Mouse (Mus musculus) forebrain, embryonic 11.5 days (tissue): ENCODE measurements at regions not wholly inside any gene's neighbourhood (a gene's known extent, or its start where the extent isn't known, plus 50 kb on each side); places are given as distances from the start of the nearest gene placed in this dataset.

Experiments used
- ATAC-seq: fragments of 200-750 bp; cut with Nextera tagmentation; replicated peaks from 2 replicates; pipeline ENCODE4 v1.8.0; 2017; ENCODE audit warnings: moderate TSS enrichment; ENCODE audit not compliant: low FRiP score
- DNase-seq: peaks from one replicate; pipeline ENCODE4 v3.0.0-alpha.2; 2017; ENCODE audit warnings: low spot score
- H3K27ac ChIP-seq: fragments of 300-500 bp; sonication (generic); 2 replicates; pipeline ENCODE4 v1.5.1; 2014; ENCODE audit warnings: low read depth, low read length
- H3K27me3 ChIP-seq: fragments of 300-500 bp; sonication (generic); 2 replicates; pipeline ENCODE4 v1.6.1; 2014; ENCODE audit warnings: mild to moderate bottlenecking, low read length, mixed read lengths; ENCODE audit not compliant: control insufficient read depth, insufficient read depth
- H3K36me3 ChIP-seq: fragments of 300-500 bp; sonication (generic); 2 replicates; pipeline ENCODE4 v1.6.1; 2014; ENCODE audit warnings: mild to moderate bottlenecking, low read length, moderate library complexity, mixed read lengths; ENCODE audit not compliant: control insufficient read depth, insufficient read depth
- H3K4me1 ChIP-seq: fragments of 300-500 bp; sonication (generic); replicated peaks from 2 replicates; pipeline ENCODE4 v1.6.1; 2014; ENCODE audit warnings: low read length, mixed read lengths; ENCODE audit not compliant: control insufficient read depth, insufficient read depth
- H3K4me2 ChIP-seq: fragments of 300-500 bp; sonication (generic); 2 replicates; pipeline ENCODE4 v1.6.1; 2014; ENCODE audit warnings: low read depth, mild to moderate bottlenecking, low read length, moderate library complexity, mixed read lengths; ENCODE audit not compliant: severe bottlenecking
- H3K4me3 ChIP-seq: fragments of 300-500 bp; sonication (generic); 2 replicates; pipeline ENCODE4 v1.5.1; 2014; ENCODE audit warnings: low read depth, low read length
- H3K9ac ChIP-seq: fragments of 300-500 bp; sonication (generic); 2 replicates; pipeline ENCODE4 v1.6.1; 2014; ENCODE audit warnings: low read length
- H3K9me3 ChIP-seq: fragments of 300-500 bp; sonication (generic); 2 replicates; pipeline ENCODE4 v1.6.1; 2016; ENCODE audit warnings: low read length, mixed read lengths; ENCODE audit not compliant: control insufficient read depth
- WGBS: fragments of 180-500 bp; shearing (Covaris S2); extraction: QIAGEN DNeasy Blood & Tissue Kit; methylation state at CpG from one replicate; pipeline ENCODE4 v1.1.7; 2014; 5-methylcytosine and 5-hydroxymethylcytosine counted together

DNA sequence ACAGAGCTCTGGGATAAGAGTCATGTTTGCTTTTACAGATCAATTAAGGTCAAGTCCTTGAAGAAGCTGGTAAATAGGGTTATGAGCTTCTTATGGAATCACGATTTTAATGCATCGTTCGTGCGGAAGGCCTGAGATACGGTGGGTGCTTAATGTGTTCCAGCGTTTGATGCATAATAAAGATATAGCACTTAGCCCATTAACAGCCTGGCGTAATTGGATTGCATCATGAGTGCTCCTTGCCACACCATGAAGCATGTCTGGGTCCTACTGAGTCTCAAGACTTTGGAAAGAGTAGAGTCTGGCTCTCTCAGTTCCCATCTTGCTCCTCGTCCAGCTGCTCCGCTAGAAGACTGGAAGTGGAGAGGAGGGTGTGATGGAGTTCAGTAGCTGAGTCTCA lies 72.6 kb downstream of the Zfp36l1 start:
- Histone ChIP-seq H3K4me3 (no peak overlapping the region), H3K4me1 (no peaks in the 10 kb centered on the region), H3K9ac (no peak overlapping the region), H3K36me3 (no peaks in the 10 kb centered on the region), H3K4me2 (no peak overlapping the region), H3K9me3 (no peaks in the 10 kb centered on the region), H3K27ac (no peak overlapping the region), H3K27me3 (no peaks in the 10 kb centered on the region)
- 91% methylated on average over 9 of the region's 9 CpGs for WGBS
- ATAC-seq: no peak
- DNase-seq: no peak

DNA sequence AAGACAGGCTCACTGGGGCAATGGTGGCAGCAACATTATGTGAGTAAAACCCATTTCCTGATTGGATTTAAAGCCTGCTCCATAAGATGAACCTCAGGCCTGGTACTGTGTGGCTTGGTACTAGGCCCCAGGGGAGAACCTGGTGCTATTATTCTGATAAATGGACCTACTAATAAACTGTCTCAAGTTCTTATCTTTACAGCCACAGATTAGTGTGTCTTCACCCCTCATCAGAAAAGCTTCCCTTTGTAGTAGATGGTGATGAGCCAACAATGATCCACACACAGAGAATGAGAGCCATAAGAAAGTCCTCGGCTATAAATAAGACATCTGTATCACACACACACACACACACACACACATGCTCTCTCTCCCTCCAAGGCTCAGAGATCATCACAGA lies 73.7 kb downstream of the Zfp36l1 start:
- Histone ChIP-seq H3K4me3 (no peak overlapping the region), H3K27ac (no peak overlapping the region), H3K36me3 (no peaks in the 10 kb centered on the region), H3K4me1 (no peaks in the 10 kb centered on the region), H3K27me3 (no peaks in the 10 kb centered on the region), H3K9me3 (no peaks in the 10 kb centered on the region), H3K4me2 (no peak overlapping the region), H3K9ac (no peak overlapping the region)
- WGBS: 88% methylated on average over 1 of the region's 1 CpGs
- ATAC-seq: no peak
- DNase-seq: no peak

DNA sequence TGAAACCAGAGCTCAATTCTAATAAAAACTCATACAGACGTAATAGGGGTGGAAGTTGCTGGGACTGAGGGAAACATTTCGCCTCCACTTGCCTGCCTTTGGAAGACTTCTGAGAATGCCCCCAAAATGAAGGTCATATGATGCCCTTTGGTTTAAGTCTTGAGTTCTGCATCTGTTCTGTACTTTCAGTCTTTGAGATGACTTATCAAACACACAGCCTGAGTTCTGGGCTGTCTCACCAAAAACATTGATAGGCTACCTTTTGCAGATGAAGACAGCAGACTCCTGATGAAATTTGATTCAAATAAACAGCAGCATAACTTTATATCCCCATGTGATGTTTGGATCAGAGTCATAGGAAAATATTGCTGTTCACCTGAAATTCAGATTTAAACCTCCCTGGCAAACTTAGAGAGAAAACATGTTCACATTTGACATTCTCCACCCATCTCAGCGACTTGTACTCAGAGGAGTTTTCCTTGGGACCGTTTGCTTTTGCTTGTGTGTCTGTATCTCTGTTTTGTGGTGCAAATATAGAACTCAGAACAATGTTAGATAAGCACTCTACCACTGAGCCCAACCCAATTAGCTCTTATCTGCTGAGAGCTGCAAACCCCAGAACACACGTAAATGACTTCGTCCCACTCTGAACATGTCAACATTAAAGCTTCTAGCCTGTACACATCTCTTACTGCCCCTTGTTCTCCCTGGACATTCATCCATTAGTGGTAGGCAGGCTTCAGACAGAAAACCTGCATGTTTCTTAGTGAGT lies 77.1 kb downstream of the Zfp36l1 start:
- ATAC-seq (no peak), DNase-seq (no peak)
- Histone ChIP-seq H3K36me3 (no peaks in the 10 kb centered on the region), H3K9ac (no peak overlapping the region), H3K4me2 (no peak overlapping the region), H3K27ac (no peak overlapping the region), H3K4me1 (no peaks in the 10 kb centered on the region), H3K9me3 (no peaks in the 10 kb centered on the region), H3K27me3 (no peaks in the 10 kb centered on the region), H3K4me3 (no peak overlapping the region)
- 86% methylated on average over 6 of the region's 6 CpGs for WGBS

DNA sequence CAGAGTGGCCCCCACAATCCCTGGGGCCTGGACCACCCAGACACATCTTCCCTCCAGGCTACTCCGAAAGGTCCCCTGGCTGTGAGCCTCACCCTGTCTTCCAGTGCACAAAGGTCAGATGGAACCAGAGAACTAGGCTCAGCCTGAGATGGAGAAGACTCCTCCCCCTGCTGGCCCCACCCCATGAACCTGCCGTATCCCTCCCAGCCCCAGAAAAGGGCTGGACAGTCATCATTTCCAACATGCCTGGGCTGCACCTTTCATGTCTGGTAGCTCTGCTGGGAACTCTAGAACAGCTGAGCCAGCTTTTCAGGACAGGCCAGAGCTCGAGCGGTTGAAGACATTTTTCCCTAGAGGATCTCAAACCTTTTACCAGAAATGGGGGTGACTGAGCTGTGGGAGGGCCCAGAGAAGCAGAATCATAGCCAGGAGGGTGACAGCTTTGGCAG lies 77.8 kb downstream of the Zfp36l1 start:
- Histone ChIP-seq H3K9ac (no peak overlapping the region), H3K27ac (no peak overlapping the region), H3K27me3 (no peaks in the 10 kb centered on the region)

DNA sequence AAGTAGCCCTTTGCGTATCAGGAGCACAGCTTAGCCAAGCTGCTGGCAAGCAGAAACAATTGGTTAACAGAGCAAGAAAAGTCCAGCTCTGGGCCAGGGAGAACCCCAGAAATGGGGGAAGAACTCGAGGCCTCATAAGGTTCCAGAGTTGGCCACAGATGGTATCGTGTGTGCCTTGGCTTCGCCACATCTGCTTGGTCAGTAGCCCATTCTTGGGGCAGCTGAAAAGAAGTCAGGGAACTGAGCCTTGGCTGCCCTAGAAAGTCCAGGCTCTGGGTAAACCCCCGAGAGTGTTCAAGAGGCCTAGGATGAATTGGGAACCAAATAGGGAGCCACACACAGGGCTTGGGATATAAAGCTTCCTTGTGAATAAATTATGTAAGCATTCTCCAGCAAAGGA lies 78.7 kb downstream of the Zfp36l1 start:
- ATAC-seq (no peak), DNase-seq (no peak)
- Histone ChIP-seq H3K27me3 (no peaks in the 10 kb centered on the region), H3K36me3 (no peaks in the 10 kb centered on the region), H3K9ac (no peak overlapping the region), H3K9me3 (no peaks in the 10 kb centered on the region), H3K4me3 (no peak overlapping the region), H3K4me2 (no peak overlapping the region), H3K27ac (no peak overlapping the region), H3K4me1 (no peaks in the 10 kb centered on the region)
- WGBS: 91% methylated on average over 5 of the region's 5 CpGs

More for the DNA sequence above, 77.8 kb downstream of the Zfp36l1 start:
- no peaks in the 10 kb centered on the region for H3K4me1 ChIP-seq
- H3K9me3 ChIP-seq: no peaks in the 10 kb centered on the region
- WGBS: 69% methylated on average over 4 of the region's 4 CpGs
- no peak overlapping the region for H3K4me2 ChIP-seq
- ATAC-seq: no peak
- no peak for DNase-seq
- no peaks in the 10 kb centered on the region for H3K36me3 ChIP-seq
- H3K4me3 ChIP-seq: no peak overlapping the region

DNA sequence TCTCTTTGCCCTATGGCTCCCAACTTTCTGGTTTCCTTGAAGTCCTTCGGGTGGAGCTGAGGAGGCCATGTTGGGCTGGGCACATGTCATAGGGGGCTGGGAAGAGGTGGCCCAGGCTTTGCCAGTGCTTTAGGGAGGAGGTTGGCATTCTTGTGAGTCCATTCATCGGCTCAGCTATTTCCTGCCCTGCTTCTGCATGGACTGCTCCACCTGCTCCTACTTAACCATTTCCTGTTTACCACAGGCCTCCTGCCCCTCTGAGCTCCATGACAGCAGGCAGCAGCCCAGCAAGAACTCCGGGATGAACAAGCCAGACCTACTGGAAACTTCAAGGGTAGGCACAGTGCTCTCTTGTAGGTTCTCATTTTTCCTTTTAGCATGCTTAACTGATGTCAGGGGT lies 80.3 kb downstream of the Zfp36l1 start:
- no peaks in the 10 kb centered on the region for H3K36me3 ChIP-seq
- H3K4me2 ChIP-seq: no peak overlapping the region
- no peaks in the 10 kb centered on the region for H3K27me3 ChIP-seq
- no peak overlapping the region for H3K4me3 ChIP-seq
- DNase-seq (no peak), ATAC-seq (no peak)
- H3K27ac ChIP-seq: no peak overlapping the region
- WGBS: 62% methylated on average over 3 of the region's 3 CpGs
- no peak overlapping the region for H3K9ac ChIP-seq
- H3K9me3 ChIP-seq: no peaks in the 10 kb centered on the region
- no peaks in the 10 kb centered on the region for H3K4me1 ChIP-seq

DNA sequence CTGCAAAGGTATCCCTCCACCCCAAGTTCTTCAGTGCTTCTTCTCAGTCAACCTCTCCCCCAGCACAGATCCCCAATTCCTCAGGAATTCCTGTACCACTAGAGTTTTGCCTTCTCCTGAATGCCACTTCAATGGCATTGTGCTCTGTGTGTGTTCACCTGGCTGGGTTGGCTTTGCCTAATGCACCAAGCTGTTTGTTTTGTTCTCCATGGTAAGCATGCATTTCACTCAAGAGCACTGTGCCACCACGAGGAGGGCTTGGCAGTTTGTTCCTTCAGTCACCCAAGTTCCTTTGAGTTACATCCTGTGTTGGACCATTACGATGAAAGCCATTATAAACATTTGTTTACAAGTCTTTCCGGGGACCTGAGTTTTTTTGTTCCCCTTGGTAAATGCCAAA lies 84.5 kb downstream of the Zfp36l1 start:
- Histone ChIP-seq H3K9me3 (no peaks in the 10 kb centered on the region), H3K27ac (no peak overlapping the region), H3K4me1 (peaks cover 6% of the 10 kb centered on the region; the same call in 1 of the 2 replicates), H3K4me3 (no peak overlapping the region), H3K4me2 (no peak overlapping the region), H3K27me3 (no peaks in the 10 kb centered on the region), H3K9ac (no peak overlapping the region), H3K36me3 (no peaks in the 10 kb centered on the region)
- DNase-seq (no peak), ATAC-seq (no peak)
- WGBS: 82% methylated on average over 3 of the region's 3 CpGs

DNA sequence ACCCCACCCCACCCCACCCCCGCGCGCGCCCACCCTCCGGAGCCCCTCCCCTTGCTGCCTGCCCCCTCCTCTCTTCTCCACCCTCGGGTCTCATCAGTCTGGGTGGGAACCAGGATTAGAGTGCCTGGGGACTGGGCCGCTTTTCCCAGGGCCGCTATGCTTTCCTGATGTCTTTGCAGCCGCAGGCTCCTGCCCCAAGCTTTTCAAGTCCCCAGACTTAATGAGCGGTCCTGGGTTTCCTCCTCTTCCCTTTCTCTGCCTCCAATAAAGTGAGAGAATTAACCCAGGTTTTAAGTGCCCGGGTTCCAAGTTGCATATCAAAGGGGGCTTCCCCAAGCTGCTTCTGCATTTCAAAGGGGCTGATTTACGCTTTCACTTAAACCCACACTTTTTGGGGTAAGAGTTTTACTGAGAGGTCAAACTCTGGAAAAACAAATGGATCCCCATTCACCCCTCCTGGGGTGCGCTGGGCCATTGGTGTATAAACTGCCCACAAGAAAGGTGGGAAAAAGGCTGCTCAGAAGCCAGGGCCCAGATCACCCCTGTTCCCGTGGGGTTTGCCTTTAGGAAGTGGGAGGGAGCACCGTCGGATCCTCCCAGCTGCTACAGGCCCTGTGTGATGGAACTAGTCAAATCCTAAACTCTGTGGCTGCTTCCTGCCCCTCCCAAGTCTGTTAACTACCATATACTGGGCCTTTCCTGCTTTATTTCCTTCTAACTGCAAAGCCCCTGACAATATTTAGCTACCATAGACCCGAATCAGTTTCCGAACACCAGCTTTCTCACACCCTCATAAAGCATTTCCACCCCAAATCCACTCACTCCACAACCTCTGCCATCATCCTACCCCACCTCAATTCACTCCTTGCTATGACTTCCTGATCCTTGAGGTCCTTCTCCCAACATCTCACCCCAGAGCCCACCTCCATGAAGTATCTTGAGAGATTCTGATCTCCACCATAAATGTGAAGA lies 89.4 kb downstream of the Zfp36l1 start:
- ATAC-seq (peak; percentile 90), DNase-seq (peak; percentile 87)
- Histone ChIP-seq H3K4me1 (peaks cover 32% of the 10 kb centered on the region), H3K9ac (peak overlapping the region; percentile 44), H3K9me3 (no peaks in the 10 kb centered on the region), H3K27me3 (no peaks in the 10 kb centered on the region), H3K4me3 (no peak overlapping the region), H3K4me2 (peak overlapping the region; percentile 45), H3K27ac (peak overlapping the region; percentile 94), H3K36me3 (no peaks in the 10 kb centered on the region)
- WGBS: 8% methylated on average over 13 of the region's 18 CpGs
